Mouse (Mus musculus) G1E (cell line): ENCODE results near the gene 9530003J23Rik. TPM values are rescaled to one million over a fixed set of nuclear protein-coding genes. Genes with fewer than 3 reads are reported as not detected.
A peak's percentile ranks its signal among the peaks of the same experiment; 100 is the strongest.
"Not testable (repeated sequence)": the region's sequence is repeated elsewhere in the genome, so short reads cannot be mapped to it uniquely, and the experiment has no call there.

Experiments used
- ATAC-seq: 2 replicates; pipeline ENCODE4 v1.8.0; 2016; ENCODE audit warnings: mild to moderate bottlenecking; ENCODE audit not compliant: insufficient number of reproducible peaks, poor library complexity, low FRiP score, severe bottlenecking; ENCODE audit errors: extremely low read depth
- DNase-seq: peaks from one replicate; pipeline ENCODE4 v3.0.0; 2012; ENCODE audit warnings: low spot score
- H3K27me3 ChIP-seq: 2 replicates; pipeline ENCODE4 v1.6.1; 2012; ENCODE audit warnings: mild to moderate bottlenecking, low read length, inconsistent platforms; ENCODE audit not compliant: insufficient read depth
- H3K36me3 ChIP-seq: replicated peaks from 2 replicates; pipeline ENCODE3; 2012; ENCODE audit warnings: mild to moderate bottlenecking, inconsistent platforms
- H3K4me1 ChIP-seq: 2 replicates; pipeline ENCODE4 v1.6.1; 2012; ENCODE audit warnings: low read depth, low read length, inconsistent platforms, mixed read lengths; ENCODE audit not compliant: insufficient read depth
- H3K4me3 ChIP-seq: 2 replicates; pipeline ENCODE4 v1.5.1; 2012; ENCODE audit warnings: low read depth, mild to moderate bottlenecking, inconsistent platforms, low read length, moderate library complexity, mixed read lengths
- H3K9me3 ChIP-seq: replicated peaks from 2 replicates; pipeline ENCODE4 v1.6.1; 2012; ENCODE audit warnings: inconsistent platforms
- CTCF ChIP-seq: IDR thresholded peaks from 2 replicates; pipeline ENCODE4 v1.5.1; 2012; ENCODE audit warnings: low read depth, low read length, inconsistent platforms, mixed read lengths
- GATA1 ChIP-seq: IDR thresholded peaks from 2 replicates; pipeline ENCODE4 v1.6.1; 2012; ENCODE audit warnings: borderline replicate concordance, low read length, inconsistent platforms, mixed read lengths
- GATA2 ChIP-seq: IDR thresholded peaks from 2 replicates; pipeline ENCODE4 v1.6.1; 2012; ENCODE audit warnings: low read depth, low read length, inconsistent platforms, borderline replicate concordance
- POLR2AphosphoS5 ChIP-seq: IDR thresholded peaks from 2 replicates; pipeline ENCODE4 v1.6.1; 2012; ENCODE audit warnings: low read depth, low read length, inconsistent platforms; ENCODE audit not compliant: insufficient replicate concordance
- TAL1 ChIP-seq: conservative IDR thresholded peaks from 2 replicates; pipeline ENCODE4 v1.6.1; 2012; ENCODE audit warnings: low read depth, low read length, inconsistent platforms, mixed read lengths
- polyA plus RNA-seq: library from polyadenylated mRNA; stranded (reverse); fragments of >175 nt; gene quantifications from 2 replicates; pipeline ENCODE4 v1.2.3, GENCODE M21; 2012
- total RNA-seq, 2 experiments: library from RNA; stranded (forward) in 1 of 2; stranded (reverse) in 1 of 2; fragments of 200-1000 nt in 1 of 2; fragments of >200 nt in 1 of 2; fragmentation: Nextera tagmentation in 1 of 2; gene quantifications; 2 replicates each; pipeline ENCODE4 v1.2.3; 2014 to 2017

9530003J23Rik gene
- total and polyA plus RNA-seq, 3 experiments: 0.16 TPM; not detected in 2

GRCm38 (mm10) chr10:117216132-117216495 lies 22.4 kb downstream of the 9530003J23Rik start:
- no peak for DNase-seq
- TF ChIP-seq GATA1 (no peak), CTCF (no peak), TAL1 (no peak), POLR2AphosphoS5 (no peak), GATA2 (no peak)
- Histone ChIP-seq H3K27me3 (no peaks in the 10 kb centered on the region), H3K4me3 (no peak overlapping the region), H3K36me3 (peaks cover 79% of the 10 kb centered on the region), H3K4me1 (peaks cover 8% of the 10 kb centered on the region), H3K9me3 (no peaks in the 10 kb centered on the region)
- no peak for ATAC-seq

GRCm38 (mm10) chr10:117215409-117216131 lies 22.9 kb downstream of the 9530003J23Rik start:
- Histone ChIP-seq H3K36me3 (peaks cover 74% of the 10 kb centered on the region), H3K9me3 (no peaks in the 10 kb centered on the region), H3K4me3 (no peak overlapping the region), H3K4me1 (peaks cover 8% of the 10 kb centered on the region), H3K27me3 (no peaks in the 10 kb centered on the region)
- TF ChIP-seq GATA1 (no peak), POLR2AphosphoS5 (no peak), TAL1 (no peak), CTCF (no peak), GATA2 (no peak)
- ATAC-seq (no peak), DNase-seq (no peak)

GRCm38 (mm10) chr10:117211023-117211422 lies 27.5 kb downstream of the 9530003J23Rik start:
- Histone ChIP-seq H3K4me1 (peaks cover 6% of the 10 kb centered on the region), H3K9me3 (no peaks in the 10 kb centered on the region), H3K4me3 (no peak overlapping the region), H3K27me3 (peaks cover 3% of the 10 kb centered on the region), H3K36me3 (peaks cover 31% of the 10 kb centered on the region)
- ATAC-seq (no peak), DNase-seq (no peak)
- TF ChIP-seq CTCF: no peak
- TF ChIP-seq TAL1: no peak

GRCm38 (mm10) chr10:117209469-117209938 lies 29.0 kb downstream of the 9530003J23Rik start:
- peak; percentile 28 for DNase-seq
- no peaks in the 10 kb centered on the region for H3K9me3 ChIP-seq
- H3K36me3 ChIP-seq: peaks cover 16% of the 10 kb centered on the region
- H3K4me3 ChIP-seq: no peak overlapping the region; the same call in 1 of the 2 replicates
- peak; percentile 64 for ATAC-seq
- TF ChIP-seq CTCF (peak; percentile 20; the same call in 1 of the 2 replicates), TAL1 (no peak), POLR2AphosphoS5 (no peak)
- H3K27me3 ChIP-seq: peaks cover 14% of the 10 kb centered on the region
- H3K4me1 ChIP-seq: peaks cover 6% of the 10 kb centered on the region

GRCm38 (mm10) chr10:117208787-117209186 lies 29.7 kb downstream of the 9530003J23Rik start:
- not testable (repeated sequence) for ATAC-seq, DNase-seq
- peaks cover 11% of the 10 kb centered on the region for H3K36me3 ChIP-seq

GRCm38 (mm10) chr10:117208221-117208620 lies 30.3 kb downstream of the 9530003J23Rik start:
- ATAC-seq: no peak
- no peak for DNase-seq
- no peaks in the 10 kb centered on the region for H3K9me3 ChIP-seq
- peaks cover 6% of the 10 kb centered on the region for H3K4me1 ChIP-seq
- TF ChIP-seq GATA1 (no peak), POLR2AphosphoS5 (no peak), CTCF (no peak), GATA2 (no peak), TAL1 (no peak)
- H3K27me3 ChIP-seq: peaks cover 16% of the 10 kb centered on the region
- H3K4me3 ChIP-seq: no peak overlapping the region
- H3K36me3 ChIP-seq: peaks cover 10% of the 10 kb centered on the region

More at GRCm38 (mm10) chr10:117208787-117209186, 29.7 kb downstream of the 9530003J23Rik start:
- H3K27me3 ChIP-seq: peaks cover 14% of the 10 kb centered on the region
- not testable (repeated sequence) for H3K9me3 ChIP-seq, H3K4me1 ChIP-seq, H3K4me3 ChIP-seq
